Mouse (Mus musculus): ENCODE results near the gene 8030411F24Rik.
A peak's percentile ranks its signal among the peaks of the same experiment; 100 is the strongest.
"Not testable (repeated sequence)": the region's sequence is repeated elsewhere in the genome, so short reads cannot be mapped to it uniquely, and the experiment has no call there.

8030411F24Rik gene

GRCm38 (mm10) chr2:148781709-148782108 lies at the start of gene 8030411F24Rik:
Gene 8030411F24Rik, plus strand, starts transcription at chr2:148782009.
- DNase-seq (ENCODE audit: low spot score in 2 of 2) = no peak

DNA sequence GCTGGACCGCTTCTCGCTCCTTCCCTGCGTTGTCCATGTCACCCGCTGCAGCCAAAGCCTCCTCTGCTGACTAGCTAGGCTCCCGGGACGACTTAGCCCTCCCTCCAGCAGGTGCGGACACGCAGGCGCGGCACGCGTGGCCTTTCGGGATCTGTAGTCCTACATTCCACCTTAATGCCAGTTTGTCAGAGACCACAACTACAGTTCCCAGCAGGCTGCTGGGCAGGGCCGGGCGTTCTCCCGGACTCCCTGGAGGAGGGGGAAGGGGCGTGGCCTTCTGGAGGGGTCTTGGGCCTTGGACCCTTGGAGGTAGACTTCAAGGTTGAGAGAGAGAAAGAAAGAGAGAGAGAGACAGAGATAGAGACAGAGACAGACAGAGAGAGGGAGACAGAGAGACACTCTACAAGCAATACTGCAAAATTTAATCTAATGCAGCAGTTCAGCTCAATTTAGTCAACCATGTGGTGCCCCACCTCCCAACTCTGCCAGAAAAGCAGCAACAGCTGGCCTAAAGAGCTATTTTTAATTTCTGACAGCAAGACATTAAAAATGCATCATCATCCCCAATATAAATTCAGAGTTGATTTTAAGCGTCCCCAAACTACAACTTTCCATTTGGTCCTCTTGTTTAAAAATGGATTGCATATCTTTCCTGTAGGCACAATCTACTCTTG lies 49.3 kb upstream of the 8030411F24Rik start, which contains the start of gene Napb:
Gene Napb (minus strand): TSS at position 141 of the 674 bp plus-strand sequence.
- peak; percentile 67 to 76 for DNase-seq (ENCODE audit: low spot score in 2 of 2)

DNA sequence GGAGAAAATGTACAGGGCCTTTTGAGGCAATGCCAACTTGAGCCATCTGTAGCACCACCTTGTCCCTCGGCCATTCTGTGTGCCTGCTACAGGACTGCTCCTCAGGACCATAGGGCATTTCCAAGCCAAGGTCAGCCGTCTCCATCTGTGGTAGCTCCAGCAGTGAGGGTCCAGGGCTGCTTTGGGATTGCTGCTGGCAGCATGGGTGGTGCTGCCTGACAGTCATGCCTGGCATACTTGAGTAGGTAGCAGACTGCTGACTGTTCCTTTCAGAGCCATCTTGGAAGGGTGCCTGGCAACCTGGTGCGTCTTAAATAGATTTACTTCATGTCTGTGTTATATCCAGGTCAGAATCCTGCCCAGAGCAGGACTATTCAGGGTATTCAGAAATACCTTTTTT lies 38.8 kb upstream of the 8030411F24Rik start:
- no peak for DNase-seq (ENCODE audit: low spot score in 2 of 2)

- DNase-seq (ENCODE audit: low spot score in 2 of 2) = no peak
Measured at GRCm38 (mm10) chr2:148743846-148744407, 37.9 kb upstream of the 8030411F24Rik start.

GRCm38 (mm10) chr2:148750058-148750457 lies 31.8 kb upstream of the 8030411F24Rik start, which contains the start of gene Cstl1:
Gene Cstl1, plus strand, starts transcription at chr2:148750358.
- DNase-seq (ENCODE audit: low spot score in 2 of 2) = no peak

- peak; percentile 54 to 79 for DNase-seq (ENCODE audit: low spot score in 2 of 2)
Measured at GRCm38 (mm10) chr2:148751893-148752813, 29.7 kb upstream of the 8030411F24Rik start.

- no peak for DNase-seq (ENCODE audit: low spot score in 2 of 2)
Measured at GRCm38 (mm10) chr2:148754310-148754846, 27.4 kb upstream of the 8030411F24Rik start.

- peak in 1 of 2 experiments; percentile 19 for DNase-seq (ENCODE audit: low spot score in 2 of 2)
Measured at GRCm38 (mm10) chr2:148763648-148764388, 18.0 kb upstream of the 8030411F24Rik start.

DNA sequence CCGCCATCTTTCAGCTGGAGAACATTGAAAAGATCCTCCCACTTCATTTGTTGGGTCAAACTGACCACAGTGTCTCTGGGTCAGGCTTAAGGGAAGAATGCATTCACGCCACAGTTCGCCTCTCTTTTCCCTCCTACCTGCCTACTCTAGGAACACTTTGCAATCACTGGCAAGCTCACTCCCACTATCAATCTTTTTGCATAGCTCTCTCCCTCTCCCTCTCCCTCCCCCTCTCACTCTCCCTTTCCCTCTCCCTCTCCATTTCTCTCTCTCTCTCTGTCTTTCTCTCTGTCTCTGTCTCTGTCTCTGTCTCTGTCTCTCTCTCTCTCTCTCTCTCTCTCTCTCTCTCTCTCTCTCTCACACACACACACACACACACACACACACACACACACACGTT lies 10.4 kb upstream of the 8030411F24Rik start, which contains the start of gene Cst11:
Gene Cst11 (minus strand): TSS at position 101 of the 400 bp plus-strand sequence.
- not testable (repeated sequence) for DNase-seq (ENCODE audit: low spot score in 2 of 2)

DNA sequence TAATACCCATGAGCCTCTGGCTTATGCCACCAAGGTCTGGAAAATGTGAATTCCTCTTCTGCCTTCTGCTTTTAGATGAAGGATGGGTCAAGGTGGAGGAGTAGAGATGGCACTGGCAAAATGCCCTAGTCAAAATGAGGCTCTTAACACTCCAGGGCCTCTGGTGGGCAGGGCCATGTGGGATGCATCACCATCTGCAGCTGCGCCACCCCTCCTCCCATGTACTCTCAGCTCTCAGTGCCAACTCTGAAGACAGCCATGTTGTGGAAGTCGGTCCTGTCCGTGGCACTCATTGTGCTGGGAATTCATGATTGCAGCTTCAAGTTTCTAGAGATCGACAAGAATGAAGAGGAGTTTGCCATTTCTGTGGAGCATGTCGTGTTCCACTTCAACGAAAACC lies 7.3 kb downstream of the 8030411F24Rik start, which contains the start of gene Cst12:
Gene Cst12 (plus strand): TSS at position 220 of the 400 bp plus-strand sequence.
- no peak for DNase-seq (ENCODE audit: low spot score in 2 of 2)

- DNase-seq (ENCODE audit: low spot score in 2 of 2) = no peak
Measured at GRCm38 (mm10) chr2:148798485-148798884, 16.7 kb downstream of the 8030411F24Rik start, which contains the start of gene Cst8. Gene Cst8, plus strand, starts transcription at chr2:148798785.

- no peak for DNase-seq (ENCODE audit: low spot score in 2 of 2)
Measured at GRCm38 (mm10) chr2:148801491-148801921, 19.7 kb downstream of the 8030411F24Rik start.

DNA sequence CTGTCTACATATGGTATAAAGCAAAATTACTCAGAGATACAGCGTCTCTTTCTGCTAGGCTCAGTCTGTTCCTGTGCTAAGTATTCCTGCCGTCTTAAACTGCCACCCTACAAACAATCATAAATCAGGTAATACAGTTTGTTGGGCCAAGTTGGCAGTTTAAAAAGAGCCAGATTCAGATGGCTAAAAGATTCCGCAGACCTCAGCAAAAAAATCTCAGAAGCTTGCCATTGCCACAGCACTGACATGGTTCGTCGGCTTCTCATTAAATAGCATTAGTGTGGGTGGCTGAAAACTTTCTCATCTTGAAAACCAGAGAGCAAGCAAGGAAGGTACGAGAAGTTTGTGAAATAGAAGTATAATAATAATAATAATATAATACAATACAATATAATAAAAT lies 24.9 kb downstream of the 8030411F24Rik start:
- DNase-seq (ENCODE audit: low spot score in 2 of 2) = no peak

- DNase-seq (ENCODE audit: low spot score in 2 of 2) = no peak
Measured at GRCm38 (mm10) chr2:148819909-148820308, 38.1 kb downstream of the 8030411F24Rik start, which contains the start of gene Cst13. Gene Cst13, plus strand, starts transcription at chr2:148820081.

- no peak for DNase-seq (ENCODE audit: low spot score in 2 of 2)
Measured at GRCm38 (mm10) chr2:148825986-148826385, 44.2 kb downstream of the 8030411F24Rik start.

DNA sequence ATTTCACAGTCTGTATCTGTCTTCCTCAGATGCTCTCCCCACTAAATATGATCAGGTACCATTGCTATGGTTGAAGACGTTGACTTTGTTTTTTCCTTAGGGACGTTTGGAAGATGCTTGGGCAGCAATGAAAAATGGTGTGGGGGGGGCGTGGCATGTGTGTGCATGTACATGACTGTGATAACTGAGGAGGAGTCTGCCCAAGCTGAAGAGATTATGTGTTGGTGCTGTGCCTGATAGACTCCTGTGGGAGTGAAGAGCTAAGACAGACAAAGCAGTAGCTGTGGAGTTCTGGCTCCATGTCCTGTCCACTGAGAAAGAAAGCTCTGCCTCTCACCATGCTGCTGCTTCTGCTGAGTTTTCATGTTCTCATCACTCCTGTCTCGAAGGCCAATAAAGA lies 53.1 kb downstream of the 8030411F24Rik start, which contains the start of gene Cst9:
Gene Cst9 (plus strand): TSS at position 236 of the 400 bp plus-strand sequence.
- no peak for DNase-seq (ENCODE audit: low spot score in 2 of 2)

Measured in spleen, postnatal 4 days (tissue).